Mouse (Mus musculus): Measurements from ENCODE around the gene Tubg1. TPM values are rescaled to one million over a fixed set of nuclear protein-coding genes. Genes with fewer than 3 reads are reported as not detected.

Gene Tubg1
- polyA plus RNA-seq, 1 experiment: 39.1 TPM

DNA sequence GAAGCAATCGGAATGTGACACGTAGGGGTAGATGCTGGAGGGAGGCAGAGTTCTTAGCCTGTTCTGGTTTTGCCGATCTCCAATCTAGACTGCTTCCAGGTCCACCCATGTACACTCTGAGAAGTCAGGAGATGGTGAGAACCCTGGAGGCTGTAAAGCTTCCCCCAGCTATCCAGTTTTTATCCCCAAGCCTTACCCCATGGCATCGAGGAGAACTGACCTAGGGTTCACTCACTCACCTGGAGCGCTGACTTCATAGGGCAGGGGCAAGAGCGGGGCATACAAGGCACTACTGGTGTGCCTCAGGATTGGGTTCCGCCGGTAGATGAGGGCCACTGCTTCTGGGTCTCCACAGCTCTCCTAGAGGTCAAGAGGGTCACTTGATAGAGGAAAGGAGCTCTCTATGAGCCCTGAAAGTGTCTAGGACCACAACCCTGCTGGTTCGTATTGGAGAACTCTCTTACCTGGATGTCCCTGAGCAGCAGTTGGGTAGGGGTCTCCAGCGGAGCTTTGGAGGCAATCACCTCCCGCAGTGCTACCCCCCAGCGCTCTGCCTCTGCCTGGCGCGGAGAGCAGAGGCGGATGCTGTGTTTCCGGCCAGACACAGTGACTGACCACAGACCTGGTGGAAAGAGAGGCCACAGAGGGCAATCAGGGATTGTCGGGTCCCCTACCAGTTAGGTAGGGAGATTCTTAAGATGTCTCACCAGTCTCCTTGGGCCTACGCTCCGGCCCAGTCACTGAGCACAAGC, 47.6 kb downstream of the Tubg1 start:
- H3K27ac ChIP-seq (ENCODE audit: insufficient read depth, low read length): no peak overlapping the region
- peaks cover 22% of the 10 kb centered on the region for H3K4me1 ChIP-seq (ENCODE audit: control insufficient read depth, insufficient read depth, low read length)
- no peak for DNase-seq
- no peaks in the 10 kb centered on the region for H3K27me3 ChIP-seq (ENCODE audit: control insufficient read depth, insufficient read depth, low read length)
- WGBS: 73% methylated on average over 19 of the region's 19 CpGs
- peak overlapping the region; percentile 0 for H3K4me3 ChIP-seq (replicated peaks; ENCODE audit: insufficient read depth, low read depth, low read length)
- TF ChIP-seq POLR2A (IDR thresholded peaks at IDR 0.05; ENCODE audit: borderline replicate concordance, insufficient read depth, low read length) (no peak), CTCF (IDR thresholded peaks at IDR 0.05; ENCODE audit: borderline replicate concordance, insufficient read depth, low read depth, low read length) (no peak)

DNA sequence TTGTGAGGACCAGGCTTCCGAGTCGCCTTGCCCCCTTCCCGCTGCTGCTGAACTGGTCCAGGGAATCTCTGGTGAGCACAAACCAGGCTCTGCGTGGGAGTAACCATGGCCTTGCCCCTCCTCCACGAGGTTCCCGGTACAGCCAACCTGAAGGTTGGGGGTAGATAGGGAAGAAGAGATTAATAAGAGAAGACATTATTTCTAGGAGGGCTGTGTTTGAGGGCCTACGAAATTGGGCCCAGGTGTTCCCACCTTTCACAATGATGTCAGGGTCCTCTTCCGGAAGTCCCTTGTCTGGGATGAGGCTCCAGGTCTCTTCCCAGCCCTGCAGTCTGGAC, 48.2 kb downstream of the Tubg1 start:
- Histone ChIP-seq H3K27me3 (ENCODE audit: control insufficient read depth, insufficient read depth, low read length) (no peaks in the 10 kb centered on the region), H3K4me1 (ENCODE audit: control insufficient read depth, insufficient read depth, low read length) (peaks cover 21% of the 10 kb centered on the region), H3K27ac (ENCODE audit: insufficient read depth, low read length) (no peak overlapping the region), H3K4me3 (replicated peaks; ENCODE audit: insufficient read depth, low read depth, low read length) (peak overlapping the region; percentile 0)
- TF ChIP-seq POLR2A (IDR thresholded peaks at IDR 0.05; ENCODE audit: borderline replicate concordance, insufficient read depth, low read length) (no peak), CTCF (IDR thresholded peaks at IDR 0.05; ENCODE audit: borderline replicate concordance, insufficient read depth, low read depth, low read length) (no peak)
- 60% methylated on average over 8 of the region's 8 CpGs for WGBS
- peak in 1 of 2 experiments; percentile 29 for DNase-seq

DNA sequence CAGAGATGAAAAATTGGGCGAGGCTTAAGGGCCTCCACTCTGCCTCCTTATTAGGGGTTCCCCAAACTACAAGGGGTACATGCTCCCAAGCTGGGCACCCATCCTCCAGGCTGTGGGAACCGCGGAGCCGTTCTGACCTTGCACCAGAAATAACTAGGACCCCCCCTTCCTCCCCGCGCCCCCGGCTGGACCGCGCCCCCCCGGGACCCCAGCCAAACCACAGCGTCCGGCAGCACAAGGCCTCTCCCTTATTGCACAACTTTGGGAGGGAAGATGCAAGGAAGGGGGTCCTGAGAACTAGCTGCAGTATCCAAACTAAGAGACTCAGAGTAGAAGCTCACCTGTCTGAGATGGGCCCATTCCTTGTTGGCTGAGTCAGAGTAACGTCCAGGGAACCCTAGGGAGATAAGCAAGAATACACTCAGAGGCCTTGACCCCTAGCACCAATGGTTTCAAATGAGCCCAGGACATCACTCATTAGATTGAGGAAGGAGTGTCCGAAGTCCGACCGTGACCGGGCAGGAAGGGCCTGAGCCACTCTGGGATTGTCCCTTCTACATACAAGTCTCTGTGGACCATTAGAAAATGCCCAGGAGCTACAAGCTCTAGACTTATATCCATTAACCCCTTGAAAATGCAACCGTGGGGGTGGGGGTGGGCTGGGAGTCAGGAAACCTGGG, 48.7 kb downstream of the Tubg1 start:
- peak in 1 of 2 experiments; percentile 26 for DNase-seq
- peaks cover 21% of the 10 kb centered on the region for H3K4me1 ChIP-seq (ENCODE audit: control insufficient read depth, insufficient read depth, low read length)
- no peaks in the 10 kb centered on the region for H3K27me3 ChIP-seq (ENCODE audit: control insufficient read depth, insufficient read depth, low read length)
- WGBS: 41% methylated on average over 18 of the region's 18 CpGs
- no peak overlapping the region for H3K27ac ChIP-seq (ENCODE audit: insufficient read depth, low read length)
- peak overlapping the region; percentile 46 for H3K4me3 ChIP-seq (replicated peaks; ENCODE audit: insufficient read depth, low read depth, low read length)
- TF ChIP-seq POLR2A (IDR thresholded peaks at IDR 0.05; ENCODE audit: borderline replicate concordance, insufficient read depth, low read length): no peak
- no peak for TF ChIP-seq CTCF (IDR thresholded peaks at IDR 0.05; ENCODE audit: borderline replicate concordance, insufficient read depth, low read depth, low read length)

DNA sequence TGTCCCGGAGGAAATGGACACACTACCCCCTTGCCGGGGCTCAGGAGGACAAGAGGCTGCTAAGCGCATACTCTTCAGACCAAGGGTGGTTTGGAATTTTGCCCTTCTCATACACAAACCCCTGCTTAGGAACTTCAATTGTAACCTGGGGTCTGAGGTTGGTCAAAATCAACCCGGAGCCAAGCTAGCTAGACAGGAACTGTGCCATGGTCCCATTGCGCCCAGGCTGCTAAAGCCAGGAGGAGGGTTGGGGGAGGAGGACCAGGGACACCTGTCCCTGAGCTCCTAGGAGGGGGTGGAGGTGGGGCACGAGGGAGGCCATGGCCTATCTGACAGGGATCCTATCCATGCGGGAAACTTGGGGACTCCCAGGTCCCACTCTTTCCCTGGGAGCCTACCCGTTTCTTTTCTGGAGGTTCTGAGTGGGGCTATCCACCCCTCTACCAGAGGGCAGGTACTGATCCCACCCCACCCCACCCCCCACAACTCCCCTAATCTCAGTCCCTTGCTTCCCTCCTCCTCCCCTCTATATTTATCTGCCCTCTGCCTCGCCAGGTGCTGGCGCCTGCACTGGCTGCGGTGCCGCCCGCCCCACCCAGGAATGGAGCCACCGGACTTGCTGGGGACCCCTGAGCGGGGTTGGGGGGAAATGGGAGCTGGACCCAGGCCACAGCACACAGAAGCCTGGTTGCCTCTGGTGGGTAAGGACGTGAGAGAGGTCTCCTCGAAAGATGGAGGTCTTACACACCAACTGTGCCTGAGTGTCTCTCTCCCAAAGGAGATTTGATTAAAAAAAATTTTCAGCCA, 49.8 kb downstream of the Tubg1 start:
- DNase-seq: peak; percentile 60 to 72
- WGBS: 6% methylated on average over 17 of the region's 17 CpGs

DNA sequence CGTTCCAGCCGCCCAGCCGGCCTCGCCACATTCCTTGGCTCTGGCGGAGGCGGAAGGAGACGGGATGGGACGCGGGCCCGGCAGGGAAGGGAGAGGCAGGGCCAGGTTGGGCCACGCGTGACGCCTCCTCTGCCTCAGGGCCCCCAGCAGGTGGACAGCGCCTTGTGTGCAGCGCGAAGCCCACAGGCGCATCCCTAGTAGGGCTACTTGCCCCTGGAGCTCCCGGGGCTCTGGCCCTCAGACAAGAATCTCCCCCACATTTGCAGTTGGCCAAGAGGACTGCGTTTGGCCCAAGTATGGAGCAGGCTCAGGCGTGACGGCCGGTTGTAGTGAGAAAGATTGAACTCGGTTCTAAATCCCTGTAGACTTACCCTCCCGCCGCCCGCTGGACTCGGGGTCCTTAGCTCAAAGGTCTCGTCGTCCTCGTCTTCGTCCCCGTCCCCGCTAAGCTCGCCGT, 50.6 kb downstream of the Tubg1 start, which contains the start of gene Cntnap1:
Cntnap1 (plus strand) TSS at position 170 of the 457 bp plus-strand sequence.
- no peak; the same call in 1 of the 2 replicates for TF ChIP-seq POLR2A (IDR thresholded peaks at IDR 0.05; ENCODE audit: borderline replicate concordance, insufficient read depth, low read length)
- Histone ChIP-seq H3K27ac (ENCODE audit: insufficient read depth, low read length) (peak within 1 kb of the TSS; percentile 93), H3K4me1 (ENCODE audit: control insufficient read depth, insufficient read depth, low read length) (peaks cover 29% of the 10 kb centered on the region), H3K4me3 (replicated peaks; ENCODE audit: insufficient read depth, low read depth, low read length) (peak within 1 kb of the TSS; percentile 91), H3K27me3 (ENCODE audit: control insufficient read depth, insufficient read depth, low read length) (no peaks in the 10 kb centered on the region)
- peak; percentile 78 to 79 for DNase-seq
- under 1% methylated on average over 35 of the region's 35 CpGs for WGBS

More for the DNA sequence above, 49.8 kb downstream of the Tubg1 start:
- Histone ChIP-seq H3K4me3 (replicated peaks; ENCODE audit: insufficient read depth, low read depth, low read length) (peak overlapping the region; percentile 91), H3K27ac (ENCODE audit: insufficient read depth, low read length) (peak overlapping the region; percentile 93), H3K4me1 (ENCODE audit: control insufficient read depth, insufficient read depth, low read length) (peaks cover 25% of the 10 kb centered on the region), H3K27me3 (ENCODE audit: control insufficient read depth, insufficient read depth, low read length) (no peaks in the 10 kb centered on the region)
- TF ChIP-seq CTCF (IDR thresholded peaks at IDR 0.05; ENCODE audit: borderline replicate concordance, insufficient read depth, low read depth, low read length) (no peak), POLR2A (IDR thresholded peaks at IDR 0.05; ENCODE audit: borderline replicate concordance, insufficient read depth, low read length) (no peak)

DNA sequence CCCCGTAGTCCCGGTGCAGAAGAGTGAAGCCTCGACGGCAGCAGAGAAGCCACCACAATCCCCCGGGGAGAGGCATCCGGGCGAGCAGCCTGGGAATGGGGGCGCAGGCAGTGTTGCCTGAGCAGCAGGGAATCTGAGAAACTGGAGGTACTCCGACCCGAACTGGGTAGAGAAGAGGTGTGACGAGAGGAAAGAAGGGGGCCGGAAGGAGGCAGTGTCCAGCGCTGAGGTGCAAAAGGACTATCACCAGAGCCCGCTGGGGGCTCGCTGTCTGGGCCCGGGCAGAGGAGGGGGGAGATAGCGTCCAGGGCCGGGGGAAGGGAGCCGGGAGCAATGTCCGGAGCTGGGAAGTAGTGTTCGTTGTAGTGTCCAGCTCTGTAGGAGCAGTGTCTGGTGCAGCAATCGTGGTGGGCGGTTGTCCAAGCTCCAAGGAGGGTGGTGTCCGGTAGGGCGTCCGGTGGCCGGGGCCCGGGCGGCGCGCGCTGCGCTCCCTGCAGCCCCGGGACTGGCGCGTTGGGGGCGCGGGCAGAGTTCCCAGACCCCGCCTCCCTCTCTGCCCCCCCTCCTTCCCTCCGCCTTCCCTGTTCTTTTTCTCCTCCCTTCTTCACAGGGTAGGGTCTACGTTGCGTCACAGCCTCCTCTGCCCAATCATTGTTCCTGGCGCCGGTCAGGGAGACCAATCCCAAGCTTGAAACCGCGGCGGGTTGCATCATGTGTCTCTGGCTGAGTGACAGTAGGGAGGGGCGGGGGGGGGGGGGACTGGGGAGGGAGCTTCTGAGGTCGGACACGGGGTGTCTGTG, 51.3 kb downstream of the Tubg1 start, which contains the start of gene Plekhh3:
Plekhh3 (minus strand) TSS at position 541 of the 800 bp plus-strand sequence.
- peak; percentile 59; the same call in 1 of the 2 replicates for TF ChIP-seq POLR2A (IDR thresholded peaks at IDR 0.05; ENCODE audit: borderline replicate concordance, insufficient read depth, low read length)
- TF ChIP-seq CTCF (IDR thresholded peaks at IDR 0.05; ENCODE audit: borderline replicate concordance, insufficient read depth, low read depth, low read length): 0 out of 2 replicates have a peak, but pooled peaks have one; percentile 1
- H3K4me1 ChIP-seq (ENCODE audit: control insufficient read depth, insufficient read depth, low read length): peaks cover 29% of the 10 kb centered on the region
- peak; percentile 93 to 99 for DNase-seq
- peak within 1 kb of the TSS; percentile 91 for H3K4me3 ChIP-seq (replicated peaks; ENCODE audit: insufficient read depth, low read depth, low read length)
- peak within 1 kb of the TSS; percentile 93 for H3K27ac ChIP-seq (ENCODE audit: insufficient read depth, low read length)
- no peaks in the 10 kb centered on the region for H3K27me3 ChIP-seq (ENCODE audit: control insufficient read depth, insufficient read depth, low read length)
- 1% methylated on average over 45 of the region's 50 CpGs for WGBS

Measured in cerebellum, adult 2 months (tissue).